Mouse (Mus musculus): ENCODE data around the gene Enoph1.

DNA sequence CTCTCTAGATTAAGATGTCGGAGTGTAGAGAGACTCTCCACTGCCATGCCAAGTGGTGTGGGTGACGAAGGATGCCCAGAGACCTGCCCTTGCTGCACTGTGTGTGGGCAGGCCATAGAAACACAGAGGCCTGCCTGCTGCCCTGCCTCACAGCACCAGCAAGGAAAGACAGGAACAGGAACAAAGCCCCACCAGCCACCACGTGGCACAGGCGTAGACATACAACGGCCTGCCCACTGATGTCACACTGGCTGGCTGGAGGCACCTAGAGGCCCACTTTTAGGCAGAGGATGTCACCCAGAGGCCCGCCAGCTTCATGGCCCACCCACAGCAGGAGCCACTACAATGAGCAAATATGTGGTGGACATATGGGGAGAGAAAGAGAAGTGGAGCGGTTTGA, 39.7 kb upstream of the Enoph1 start:
- TF ChIP-seq CTCF (conservative IDR thresholded peaks at IDR 0.05; ENCODE audit: low read length) (no peak), POU5F1 (IDR thresholded peaks at IDR 0.05; ENCODE audit: borderline replicate concordance, low read length) (no peak), NANOG (IDR thresholded peaks at IDR 0.05; ENCODE audit: borderline replicate concordance, low read length) (no peak)

Data from E14TG2a.4 (cell line).